Mouse (Mus musculus): ENCODE data around the gene S100a3.

S100a3 gene

DNA sequence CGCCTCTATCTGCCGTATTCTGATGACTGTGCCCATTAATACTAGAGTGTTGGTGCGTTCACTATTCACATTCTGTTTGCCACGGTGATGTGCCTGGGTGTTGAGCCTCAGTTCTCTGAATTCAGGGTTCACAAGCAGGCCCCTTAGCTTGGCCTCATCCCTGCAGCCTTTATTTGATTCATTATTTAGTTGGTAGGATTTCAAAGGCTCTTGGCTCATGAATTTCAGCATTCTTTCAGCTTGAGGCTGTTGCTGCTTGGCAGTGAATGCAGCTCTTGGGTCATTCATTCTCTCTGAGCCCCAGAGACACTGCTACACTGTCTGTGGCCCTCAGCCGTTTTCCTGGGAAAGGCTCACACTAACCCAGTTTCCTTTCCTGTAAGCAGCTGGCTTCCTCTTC lies 4.4 kb upstream of the S100a3 start:
- no peak for DNase-seq (ENCODE audit: low read depth, low spot score)

DNA sequence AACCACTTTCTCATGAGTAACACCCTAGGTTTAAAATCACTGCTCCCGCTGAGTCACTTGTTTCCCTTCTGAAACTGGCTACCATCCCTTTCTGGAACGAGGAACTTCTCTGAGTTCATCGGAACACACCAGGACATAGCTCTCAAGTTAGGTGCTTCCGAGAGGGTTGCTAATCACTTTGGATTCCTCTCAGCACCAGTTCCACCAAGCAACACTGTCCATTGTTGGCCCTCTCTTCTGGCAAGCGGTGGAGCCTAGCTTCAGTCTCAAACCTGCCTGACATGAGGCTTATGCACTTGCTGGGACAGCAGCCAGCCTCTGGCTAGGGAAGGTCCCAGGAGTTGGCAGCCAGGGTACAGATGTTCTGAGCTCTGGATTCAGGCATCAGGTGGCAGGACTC lies 14.3 kb downstream of the S100a3 start:
- DNase-seq (ENCODE audit: low read depth, low spot score) = no peak

DNA sequence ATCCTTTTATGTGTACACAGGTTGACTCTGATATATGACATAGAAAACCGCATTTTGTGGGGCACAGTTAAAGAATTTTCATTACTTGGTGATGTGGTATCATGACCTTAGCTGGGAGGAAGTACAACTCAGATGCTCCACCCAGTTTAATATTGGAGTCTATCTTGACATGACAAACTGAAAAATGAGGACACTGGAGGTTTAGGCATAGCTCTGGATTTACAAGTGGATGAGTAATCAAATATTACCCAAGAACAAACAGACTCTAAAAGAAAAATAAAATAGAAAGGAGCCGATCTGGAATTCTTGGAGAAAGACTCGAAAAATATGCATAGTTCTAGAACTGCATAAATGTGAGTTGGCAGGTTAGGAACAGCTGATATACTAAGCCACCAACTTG lies 14.9 kb downstream of the S100a3 start:
- DNase-seq (ENCODE audit: low read depth, low spot score) = no peak

DNA sequence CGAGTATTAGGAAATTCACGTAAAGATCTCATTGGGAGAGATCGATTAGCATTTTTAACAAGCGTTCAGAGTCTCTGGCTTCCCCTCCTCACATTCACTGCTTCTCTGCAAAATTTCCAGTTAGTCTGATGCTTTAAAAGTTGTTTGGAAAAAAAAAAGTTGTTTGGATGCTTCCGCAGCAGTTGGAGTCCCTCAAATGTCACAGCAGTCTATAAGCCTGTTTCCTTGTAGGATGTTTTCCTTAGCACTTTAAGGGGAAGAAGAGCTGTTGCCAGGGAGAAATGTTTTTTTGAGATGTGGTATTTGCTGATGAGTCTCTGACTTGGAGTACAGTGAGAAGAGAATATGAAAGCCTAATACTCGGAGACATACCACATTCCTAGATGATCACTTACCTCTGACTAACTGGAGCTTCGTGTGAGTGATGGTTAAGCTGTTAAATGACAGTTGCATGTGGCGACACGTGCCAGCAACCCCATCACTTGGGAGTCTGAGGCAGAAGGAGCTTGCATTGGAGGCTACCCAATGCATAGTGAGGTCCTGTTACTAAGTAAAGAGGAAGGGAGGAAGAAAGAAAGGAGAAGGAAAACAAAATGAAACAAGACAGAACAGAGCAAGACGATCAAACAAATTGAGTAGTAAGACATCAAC lies 16.1 kb downstream of the S100a3 start:
- no peak for DNase-seq (ENCODE audit: low read depth, low spot score)

DNA sequence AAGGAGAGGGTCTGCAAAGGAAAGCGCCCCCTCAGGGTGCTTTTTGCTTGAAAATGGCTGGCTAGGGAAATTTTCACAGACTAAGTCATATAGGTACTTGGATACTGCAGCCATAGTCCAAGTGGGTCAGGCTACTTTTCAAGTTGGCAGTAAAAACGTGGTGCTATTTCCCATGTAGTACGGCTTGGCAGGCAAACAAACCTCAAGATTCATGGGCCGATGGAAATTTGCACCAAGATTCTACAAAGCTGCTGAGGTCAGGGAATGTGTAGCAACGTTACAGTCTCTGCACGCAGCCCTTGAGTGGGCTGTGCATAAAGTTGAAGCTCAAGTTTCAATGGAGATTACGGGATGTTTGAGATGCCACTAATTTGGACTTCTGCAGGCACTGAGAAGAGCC lies 19.1 kb downstream of the S100a3 start:
- DNase-seq (ENCODE audit: low read depth, low spot score) = no peak

DNA sequence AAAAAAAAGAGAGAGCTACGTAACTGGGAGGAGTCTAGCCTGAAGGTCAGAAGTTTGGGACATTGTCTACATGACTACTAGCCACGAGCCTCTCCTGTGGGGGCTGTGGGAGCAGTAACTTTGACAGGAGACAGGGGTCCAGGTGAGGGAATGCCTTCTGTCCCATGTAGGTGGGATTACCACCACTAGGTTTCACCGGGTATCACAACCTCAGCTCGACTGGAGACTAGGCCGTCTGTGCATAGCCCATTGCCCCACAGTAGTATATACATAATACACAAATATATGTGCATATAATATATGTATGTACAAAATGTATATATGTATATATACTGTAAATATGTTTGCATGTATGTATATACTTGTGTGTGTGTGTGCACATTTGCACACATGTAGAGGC lies 20.8 kb downstream of the S100a3 start:
- DNase-seq (ENCODE audit: low read depth, low spot score) = no peak

DNA sequence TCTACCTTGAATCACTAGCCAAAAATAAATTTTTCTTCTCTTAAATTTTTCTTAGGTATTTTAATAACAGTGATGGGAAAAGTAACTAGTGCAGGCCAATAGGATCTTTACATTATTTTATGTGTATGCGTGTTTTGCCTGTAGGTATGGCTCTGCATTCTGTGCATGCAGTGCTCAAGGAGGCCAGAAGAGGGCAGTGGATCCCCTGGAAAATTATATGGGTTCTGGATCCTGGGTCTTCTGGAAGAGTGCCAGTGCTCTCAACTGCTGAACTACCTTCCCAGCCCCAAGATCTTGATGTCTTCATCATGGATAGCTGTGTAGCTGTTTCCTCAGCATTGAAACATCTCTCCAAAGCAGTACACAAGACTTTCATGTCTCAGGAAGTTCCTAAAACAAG lies 21.8 kb downstream of the S100a3 start:
- DNase-seq (ENCODE audit: low read depth, low spot score) = peak; percentile 7

DNA sequence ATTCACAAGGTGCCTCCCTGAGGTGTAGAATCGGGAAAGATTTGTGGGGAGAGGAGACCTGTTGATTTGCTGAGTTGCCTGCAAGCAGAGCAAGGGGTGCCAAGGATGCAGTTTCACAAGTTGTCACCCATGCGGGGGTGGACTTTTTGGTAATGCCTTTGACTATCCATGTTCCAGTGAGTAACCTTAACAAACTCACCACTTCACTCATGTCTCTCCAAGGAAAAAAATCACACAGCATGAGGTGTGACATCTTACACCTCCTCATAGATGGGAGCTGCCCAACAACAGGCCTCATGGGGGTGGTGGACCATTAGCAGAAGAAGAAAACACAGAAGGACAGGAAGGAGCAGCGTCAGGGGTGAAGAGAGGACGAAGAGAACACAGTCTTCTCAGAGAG lies 22.2 kb downstream of the S100a3 start:
- no peak for DNase-seq (ENCODE audit: low read depth, low spot score)

DNA sequence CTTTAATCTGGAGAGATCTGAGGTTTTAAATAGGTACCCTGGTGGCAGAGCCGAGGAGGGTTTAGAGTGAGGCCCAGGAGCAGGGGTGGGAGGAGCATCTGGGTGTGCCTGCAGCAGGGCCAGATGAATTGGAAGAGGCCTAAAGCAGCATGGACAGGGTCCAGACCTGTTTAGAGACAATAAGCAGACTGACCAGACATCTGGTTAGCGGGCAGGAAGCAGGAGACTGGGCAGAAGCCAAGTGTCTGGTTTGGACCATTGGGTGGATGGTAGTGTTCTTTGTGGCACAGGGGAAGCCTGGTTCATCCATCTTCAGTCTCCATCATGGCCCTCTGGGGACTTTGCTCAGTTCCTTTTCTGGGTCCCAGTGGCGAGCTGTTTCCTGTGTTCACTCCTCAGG lies 23.5 kb downstream of the S100a3 start:
- no peak for DNase-seq (ENCODE audit: low read depth, low spot score)

DNA sequence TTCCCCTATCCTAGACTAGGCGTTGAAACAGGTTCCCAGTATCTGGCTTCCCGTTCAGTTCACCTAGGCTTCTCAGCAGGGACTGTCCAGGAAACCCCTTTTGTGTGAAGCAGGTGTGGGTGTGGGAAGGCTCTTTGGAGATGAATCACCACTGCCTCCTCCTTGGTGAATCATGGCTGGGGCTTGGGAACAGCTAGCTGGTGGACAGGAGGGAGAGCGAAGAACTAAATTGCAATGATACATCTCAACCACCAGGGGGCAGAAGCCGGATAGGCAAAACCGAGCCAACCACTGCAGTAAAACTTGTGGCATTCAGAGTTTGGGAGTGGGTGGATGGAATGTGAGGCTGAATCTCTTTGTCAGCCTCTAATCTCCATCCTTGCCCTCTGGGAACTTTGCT lies 25.2 kb downstream of the S100a3 start:
- DNase-seq (ENCODE audit: low read depth, low spot score) = peak; percentile 63

DNA sequence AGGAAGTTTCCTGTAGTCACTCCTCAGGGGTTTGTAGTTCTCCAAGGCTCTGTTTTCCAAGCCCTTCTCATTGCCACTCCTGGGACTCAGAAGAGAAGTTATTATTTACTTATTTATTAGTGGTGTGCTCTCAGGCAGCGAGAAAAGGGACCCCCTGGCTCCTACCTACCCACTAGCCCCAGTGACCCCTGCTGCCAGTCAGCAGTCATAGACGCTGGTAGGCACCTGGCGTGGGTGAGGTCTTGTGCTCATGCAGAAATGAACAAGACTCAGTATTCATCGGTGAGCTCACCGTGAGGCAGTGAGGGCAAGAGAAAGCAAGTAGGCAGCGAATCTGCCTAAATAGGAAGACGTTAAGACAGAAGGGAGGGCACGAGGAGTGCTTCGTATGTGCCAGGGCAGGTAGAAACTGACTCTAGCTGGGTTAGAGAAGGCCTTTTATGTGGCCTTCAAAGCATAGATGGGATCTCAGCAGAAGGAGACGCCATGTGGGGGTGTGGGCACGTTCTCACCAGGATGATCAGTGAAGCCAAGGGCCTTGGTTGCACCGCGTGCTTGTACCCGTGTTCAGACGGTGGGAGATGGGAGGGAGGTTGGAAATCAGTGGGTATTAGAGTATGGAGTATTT lies 25.8 kb downstream of the S100a3 start:
- no peak for DNase-seq (ENCODE audit: low read depth, low spot score)

DNA sequence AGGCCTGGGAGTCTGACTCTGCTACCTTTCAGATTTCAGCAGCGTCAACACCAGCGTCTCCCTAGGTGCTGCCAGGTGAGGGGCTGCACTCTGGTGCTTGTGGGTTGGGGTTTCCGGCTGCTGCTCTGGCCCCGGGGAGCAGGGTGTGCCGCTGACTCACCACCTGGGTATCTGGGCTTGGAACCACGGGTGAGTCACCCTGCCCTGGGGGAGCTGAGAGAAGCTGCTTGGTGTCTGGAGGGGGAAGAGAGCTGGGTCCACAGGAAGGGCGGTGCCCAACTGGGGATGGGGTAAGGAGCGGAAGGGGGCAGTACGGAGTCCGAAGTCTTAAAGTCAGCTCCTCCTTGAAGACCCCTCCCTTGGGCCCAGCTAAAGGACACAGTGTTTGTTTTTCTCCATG lies 26.5 kb downstream of the S100a3 start:
- DNase-seq (ENCODE audit: low read depth, low spot score) = peak; percentile 22

DNA sequence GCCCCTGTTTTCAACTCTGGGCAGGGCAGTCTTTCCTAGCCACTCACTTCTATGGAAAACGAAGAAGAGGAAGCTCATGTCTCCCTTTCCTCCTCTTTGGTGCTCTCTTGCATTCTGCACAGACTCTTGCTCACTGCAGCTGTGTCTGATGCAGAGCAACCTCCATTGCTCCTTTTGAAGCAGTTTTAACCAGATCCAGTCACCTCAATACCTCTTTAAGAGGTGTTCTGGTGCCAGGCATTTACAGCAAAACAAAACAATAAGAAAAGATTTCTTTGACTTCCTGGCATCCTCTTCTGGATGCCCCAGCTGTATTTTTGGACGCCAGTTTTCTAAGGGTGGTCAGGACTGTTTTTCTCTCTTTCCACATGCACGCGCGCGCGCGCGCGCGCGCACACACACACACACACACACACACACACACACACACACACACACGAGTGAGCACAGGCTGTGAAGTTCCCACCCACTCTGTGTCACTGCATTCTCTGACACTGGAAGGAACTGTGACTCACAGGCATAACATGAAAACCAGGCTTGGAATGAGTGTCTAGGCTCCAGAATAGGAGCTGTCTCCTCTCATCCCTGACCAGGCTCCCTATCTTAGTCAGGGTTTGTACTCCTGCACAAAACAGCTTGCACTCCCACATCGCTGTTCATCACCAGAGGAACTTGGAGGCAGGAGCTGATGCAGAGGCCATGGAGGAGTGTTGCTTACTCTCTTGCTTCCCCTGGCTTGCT lies 27.2 kb downstream of the S100a3 start:
- DNase-seq (ENCODE audit: low read depth, low spot score) = no peak

DNA sequence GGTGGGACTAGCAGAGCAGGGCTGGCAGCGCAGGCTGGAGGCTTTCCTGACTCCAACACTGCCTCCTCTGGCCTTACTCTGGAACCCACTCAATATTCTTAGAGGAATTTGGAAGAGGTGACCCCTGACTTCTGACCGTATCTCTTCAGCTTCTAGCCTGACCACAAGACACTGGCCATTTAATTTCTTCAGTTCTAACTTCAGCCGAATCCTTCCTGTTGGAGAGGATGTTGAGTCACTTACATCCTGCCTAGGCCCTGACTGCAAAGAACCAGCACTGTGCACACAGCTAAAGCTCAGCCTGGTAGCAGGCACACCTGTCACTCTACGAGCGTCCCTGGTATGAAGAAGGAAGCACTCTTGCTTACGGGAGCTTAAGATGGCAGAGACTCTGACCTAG lies 29.0 kb downstream of the S100a3 start:
- no peak for DNase-seq (ENCODE audit: low read depth, low spot score)

DNA sequence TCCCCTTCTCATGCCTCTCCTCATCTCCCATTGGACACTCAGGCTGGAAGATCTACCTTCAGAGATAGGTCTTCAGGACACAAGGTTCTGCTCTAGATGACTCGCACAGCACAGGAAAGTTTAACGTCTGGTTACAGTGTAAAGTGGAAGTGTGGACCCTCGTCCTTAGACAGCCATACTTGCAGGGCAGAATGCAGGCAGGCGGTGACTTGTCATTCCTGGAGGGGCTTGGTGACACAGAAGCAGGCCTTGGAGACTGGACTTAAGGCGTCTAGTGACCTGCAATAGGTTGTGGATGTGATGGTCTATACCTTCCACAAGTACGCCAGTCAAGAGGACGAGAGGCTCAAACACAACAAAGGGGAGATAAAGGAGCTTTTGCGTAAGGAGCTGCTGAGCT lies 29.6 kb downstream of the S100a3 start, which contains the start of gene S100a2:
S100a2 (plus strand) TSS at position 301 of the 400 bp plus-strand sequence.
- DNase-seq (ENCODE audit: low read depth, low spot score) = no peak

DNA sequence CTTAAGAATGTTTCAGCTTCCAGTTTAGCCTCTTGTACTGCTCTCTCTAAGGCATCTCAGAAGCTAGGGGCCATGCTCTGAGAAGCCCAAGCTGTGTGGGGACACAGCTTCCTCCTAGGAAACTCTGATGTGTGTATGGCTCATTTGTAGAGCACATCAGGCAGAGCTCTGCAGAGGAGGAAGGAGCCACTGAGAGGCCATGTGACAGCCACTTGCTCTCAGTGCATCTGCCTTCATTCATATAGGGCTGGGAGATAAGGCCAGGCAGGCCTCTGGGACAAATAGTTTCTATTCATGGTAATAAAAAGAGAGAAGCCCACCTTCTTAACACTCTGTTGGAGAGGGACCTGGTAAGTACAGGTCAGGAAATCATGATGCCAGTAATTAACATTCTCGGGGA lies 34.1 kb downstream of the S100a3 start:
- DNase-seq (ENCODE audit: low read depth, low spot score) = no peak

DNA sequence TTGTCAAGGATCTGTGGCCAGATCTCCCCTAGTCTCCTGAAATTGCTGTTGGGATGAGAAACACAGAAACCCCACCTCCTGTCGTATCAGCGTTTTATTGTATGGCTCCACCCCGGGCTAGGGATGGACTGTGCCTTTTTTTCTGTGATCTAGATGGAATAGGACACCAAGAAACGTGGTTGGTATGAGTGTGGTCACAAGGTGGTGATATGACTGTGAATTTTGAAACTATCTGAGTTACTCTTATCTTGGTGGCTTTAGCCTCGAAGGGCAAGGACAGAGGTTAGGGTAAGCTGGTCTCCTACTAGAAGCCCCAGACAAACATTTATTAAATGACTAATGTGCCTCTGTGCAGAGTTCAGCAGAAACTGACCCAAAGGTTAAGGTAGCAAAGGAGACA lies 35.2 kb downstream of the S100a3 start:
- no peak for DNase-seq (ENCODE audit: low read depth, low spot score)

DNA sequence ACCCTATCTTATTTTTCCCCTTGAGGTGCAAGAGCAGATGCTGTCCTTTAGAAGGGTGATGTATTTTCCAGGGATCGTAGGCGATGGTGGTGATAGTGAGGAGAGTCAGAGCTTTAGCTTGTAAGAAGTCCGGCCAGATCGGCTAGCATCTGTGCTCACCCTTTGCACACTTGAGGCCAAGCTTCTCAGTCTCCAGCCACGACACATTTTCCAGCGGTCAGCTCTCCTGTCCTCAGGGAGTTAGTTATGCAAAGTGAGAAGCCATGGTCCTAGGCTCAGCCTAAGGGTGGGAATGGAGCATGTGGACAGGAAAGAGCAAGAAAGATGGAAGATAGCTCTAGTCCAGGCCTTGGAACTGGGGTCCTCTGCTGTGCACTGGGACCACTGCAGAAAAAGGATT lies 36.4 kb downstream of the S100a3 start:
- DNase-seq (ENCODE audit: low read depth, low spot score) = no peak

DNA sequence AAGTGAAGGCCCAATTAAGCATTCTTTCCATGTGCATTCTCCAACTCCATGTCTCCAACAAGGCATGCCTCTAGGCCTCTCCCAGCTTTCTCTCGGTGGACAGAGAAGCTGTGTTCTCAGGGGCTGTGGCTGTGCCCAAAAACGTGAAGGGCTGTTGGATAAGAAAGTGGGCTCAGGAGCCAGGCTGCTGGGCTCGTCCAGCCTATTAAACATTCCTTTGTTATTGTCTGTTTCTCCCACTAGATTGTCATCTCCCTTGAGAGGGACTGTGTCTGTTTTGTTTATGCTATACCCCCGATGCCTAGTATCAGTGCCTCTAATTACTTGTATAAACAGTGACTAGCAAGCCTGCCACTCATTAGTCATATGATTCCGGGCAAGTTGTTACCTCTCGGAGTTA lies 37.4 kb downstream of the S100a3 start:
- no peak for DNase-seq (ENCODE audit: low read depth, low spot score)

DNA sequence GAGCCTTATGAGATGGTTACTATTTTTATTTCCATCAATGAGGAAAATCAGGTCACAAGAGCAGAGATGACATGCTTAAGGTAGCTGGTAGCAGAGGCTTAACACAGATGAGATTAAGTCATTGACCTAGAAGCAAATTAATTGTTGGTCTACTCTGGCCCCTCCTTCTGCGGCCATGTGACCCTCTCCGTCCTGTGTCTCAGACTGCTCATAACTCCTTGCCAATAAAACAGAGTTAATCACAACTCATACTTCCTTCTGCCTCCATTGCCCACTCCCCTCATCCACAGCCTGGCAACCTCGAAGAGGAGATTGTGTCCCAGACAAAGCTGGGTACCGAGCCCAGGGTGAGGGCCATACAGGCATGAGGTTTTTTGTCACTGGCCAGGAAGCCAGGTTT lies 37.8 kb downstream of the S100a3 start:
- DNase-seq (ENCODE audit: low read depth, low spot score) = no peak

DNA sequence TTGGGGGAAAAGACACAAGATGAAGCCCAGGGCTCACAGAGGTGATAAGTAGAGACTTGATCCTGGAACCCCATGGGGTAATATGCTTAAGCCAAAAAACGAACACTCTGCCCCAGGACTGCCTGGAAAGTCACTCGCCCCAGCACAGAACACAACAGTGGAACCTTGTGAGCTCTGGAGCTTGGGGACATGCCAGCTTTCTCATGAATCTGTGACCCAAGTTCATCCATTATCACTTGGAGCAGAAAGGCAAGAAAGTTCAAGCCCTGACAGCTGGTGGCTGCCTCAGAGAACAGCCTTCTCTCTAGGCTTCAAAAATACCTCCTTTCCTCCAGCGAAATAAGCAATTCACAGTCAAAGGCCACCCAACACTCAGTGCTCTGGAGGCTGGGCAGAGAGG lies 39.0 kb downstream of the S100a3 start:
- DNase-seq (ENCODE audit: low read depth, low spot score) = no peak

DNA sequence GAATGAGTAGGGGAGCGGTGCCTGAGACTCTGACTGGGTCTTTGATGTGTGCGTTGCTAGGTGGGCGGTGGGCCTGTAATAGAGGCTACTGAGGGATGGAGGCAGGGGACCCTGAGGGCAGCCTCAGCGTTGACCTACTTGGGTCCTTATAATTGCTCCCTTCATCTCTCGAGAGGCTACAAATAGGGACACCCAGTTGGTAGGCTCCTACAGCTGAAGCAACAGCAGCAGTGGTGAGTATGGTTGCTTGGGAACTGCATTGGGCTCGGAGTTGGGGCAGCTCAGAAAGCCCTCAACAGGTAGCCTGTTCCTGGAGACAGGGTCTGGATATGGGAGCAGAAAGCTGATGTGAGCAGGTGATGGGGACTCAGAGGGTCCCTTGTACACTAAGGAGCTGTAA lies 39.7 kb downstream of the S100a3 start:
- no peak for DNase-seq (ENCODE audit: low read depth, low spot score)

All from A20 (cell line).